In the genomic region with DNA sequence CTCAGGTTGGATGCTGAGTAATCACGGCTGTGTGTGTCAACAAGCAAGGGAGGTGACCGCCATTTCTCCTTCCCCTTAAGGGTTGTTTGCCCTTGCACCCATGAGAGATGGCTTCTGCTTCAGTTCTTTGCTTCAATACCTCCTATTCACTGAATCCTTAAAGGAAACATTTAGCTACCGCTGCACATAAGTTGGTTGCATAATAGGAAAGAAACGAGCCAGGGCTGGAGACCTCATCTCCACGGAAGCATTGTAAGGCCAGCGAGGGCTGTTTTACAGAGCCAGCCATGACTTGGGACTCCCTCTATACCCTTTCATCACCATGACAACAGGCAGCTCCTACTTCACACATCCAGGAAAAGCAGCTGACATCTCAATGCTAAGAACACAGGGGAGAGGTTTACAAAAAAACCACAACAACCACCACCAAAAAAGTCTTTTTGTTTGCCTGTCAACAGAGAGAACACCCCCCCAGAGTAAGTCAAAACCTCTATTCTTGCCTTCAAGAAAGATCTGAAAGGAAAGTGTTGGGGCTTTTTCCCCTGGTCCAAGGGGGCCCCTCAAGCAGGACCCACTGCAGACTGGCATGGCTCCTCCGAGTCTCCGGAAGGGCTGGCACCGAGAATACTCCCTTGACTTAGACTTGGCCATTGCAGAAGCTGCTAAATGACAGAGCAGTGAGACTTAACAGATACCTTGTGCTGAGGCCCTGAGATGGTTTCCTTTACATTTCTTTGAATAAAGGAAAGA, we compare ENCODE assay signal across 8 mouse cellular contexts. TPM values are rescaled to one million over a fixed set of nuclear protein-coding genes. Genes with fewer than 3 reads are reported as not detected.
A peak's percentile ranks its signal among the peaks of the same experiment; 100 is the strongest.
DNase-seq lines count a peak whose midpoint lies in the region; ATAC-seq and TF ChIP-seq lines count a peak whose summit lies in the region.

No protein-coding gene starts in this region.

- H3K36me3 ChIP-seq in heart, embryonic 11.5 days (ENCODE audit: control insufficient read depth, insufficient read depth, low read length): no peaks in the 10 kb centered on the region
- no peaks in the 10 kb centered on the region for H3K36me3 ChIP-seq in heart, postnatal 0 days (replicated peaks; ENCODE audit: control insufficient read depth, insufficient read depth, low read length)
- H3K36me3 ChIP-seq in stomach, embryonic 14.5 days (ENCODE audit: control insufficient read depth, insufficient read depth, low read length): no peaks in the 10 kb centered on the region

- no peaks in the 10 kb centered on the region for H3K27me3 ChIP-seq in heart, embryonic 11.5 days (ENCODE audit: control insufficient read depth, insufficient read depth, low read length)
- no peaks in the 10 kb centered on the region for H3K27me3 ChIP-seq in heart, postnatal 0 days (ENCODE audit: control insufficient read depth, insufficient read depth, low read length)
- H3K27me3 ChIP-seq in stomach, embryonic 14.5 days (ENCODE audit: control insufficient read depth, insufficient read depth, low read length): no peaks in the 10 kb centered on the region

- ATAC-seq in heart, embryonic 11.5 days (replicated peaks; ENCODE audit: insufficient number of reproducible peaks, low FRiP score, low TSS enrichment): no peak
- no peak for ATAC-seq in heart, postnatal 0 days (ENCODE audit: insufficient read depth, low read depth)
- ATAC-seq in stomach, embryonic 14.5 days (ENCODE audit: insufficient number of reproducible peaks, insufficient read depth, low FRiP score, low read depth): no peak
- no peak for ATAC-seq in inflammation-experienced regulatory T-cells, adult 6 months
- ATAC-seq in erythroid progenitor cell, adult 5-6 weeks (replicated peaks; ENCODE audit: low FRiP score, poor library complexity, severe bottlenecking): no peak

- intact Hi-C loops in left cerebral cortex, postnatal 25 days (cut with DNase I): loop anchor here (10.0 kb wide), 1 partner anchor 344 kb away; a partner anchor contains a TSS

- H3K9ac ChIP-seq in heart, embryonic 11.5 days (ENCODE audit: low read depth, low read length): no peak overlapping the region
- H3K9ac ChIP-seq in heart, postnatal 0 days (replicated peaks; ENCODE audit: low read depth, low read length): no peak overlapping the region
- no peak overlapping the region for H3K9ac ChIP-seq in stomach, embryonic 14.5 days (replicated peaks; ENCODE audit: low read depth, low read length)

- no peak for TF ChIP-seq EP300 in heart, postnatal 0 days (IDR thresholded peaks at IDR 0.05; ENCODE audit: low read depth)

- peaks cover 49% of the 10 kb centered on the region for H3K4me1 ChIP-seq in heart, embryonic 11.5 days (ENCODE audit: control insufficient read depth, insufficient read depth, low read length)
- peaks cover 33% of the 10 kb centered on the region for H3K4me1 ChIP-seq in heart, postnatal 0 days (ENCODE audit: control insufficient read depth, insufficient read depth)
- peaks cover 37% of the 10 kb centered on the region for H3K4me1 ChIP-seq in stomach, embryonic 14.5 days (ENCODE audit: control insufficient read depth, insufficient read depth, low read length)

- no peak for TF ChIP-seq CTCF in heart, postnatal 0 days (IDR thresholded peaks at IDR 0.05; ENCODE audit: low read depth)

- no peak for DNase-seq in heart, postnatal 4 days
- DNase-seq in embryo, embryonic 10.5 days (ENCODE audit: low spot score): peak; percentile 88
- no peak for DNase-seq in heart, postnatal 0 days (ENCODE audit: low spot score)
- peak; percentile 79 to 90 for DNase-seq in left cerebral cortex, postnatal 25 days (ENCODE audit: low spot score in 2 of 2)

- 42% methylated on average over 9 of the region's 9 CpGs for WGBS in heart, embryonic 11.5 days (ENCODE audit: insufficient replicate concordance)
- WGBS in heart, postnatal 0 days: 52% methylated on average over 9 of the region's 9 CpGs
- 49% methylated on average over 9 of the region's 9 CpGs for WGBS in stomach, embryonic 14.5 days

- no peak overlapping the region for H3K4me3 ChIP-seq in heart, embryonic 11.5 days (ENCODE audit: low read depth, low read length)
- H3K4me3 ChIP-seq in heart, postnatal 0 days (ENCODE audit: low read depth, low read length): peak overlapping the region; percentile 12; the same call in 1 of the 2 replicates
- H3K4me3 ChIP-seq in stomach, embryonic 14.5 days (ENCODE audit: low read depth, low read length): peak overlapping the region; percentile 36; the same call in 1 of the 2 replicates

- H3K4me2 ChIP-seq in heart, embryonic 11.5 days: no peak overlapping the region
- H3K4me2 ChIP-seq in heart, postnatal 0 days (ENCODE audit: low read depth, low read length): peak overlapping the region; percentile 59
- H3K4me2 ChIP-seq in stomach, embryonic 14.5 days (replicated peaks; ENCODE audit: low read depth, low read length): peak overlapping the region; percentile 41

- H3K9me3 ChIP-seq in heart, embryonic 11.5 days (replicated peaks; ENCODE audit: control insufficient read depth, low read length): no peaks in the 10 kb centered on the region
- H3K9me3 ChIP-seq in heart, postnatal 0 days (replicated peaks; ENCODE audit: control insufficient read depth, low read length): no peaks in the 10 kb centered on the region
- H3K9me3 ChIP-seq in stomach, embryonic 14.5 days (ENCODE audit: control insufficient read depth, low read depth, low read length): no peaks in the 10 kb centered on the region

- peak overlapping the region; percentile 41; the same call in 1 of the 2 replicates for H3K27ac ChIP-seq in heart, embryonic 11.5 days (ENCODE audit: low read depth, low read length)
- H3K27ac ChIP-seq in heart, postnatal 0 days (ENCODE audit: low read depth): peak overlapping the region; percentile 73
- H3K27ac ChIP-seq in stomach, embryonic 14.5 days (ENCODE audit: low read length): peak overlapping the region; percentile 86; the same call in 1 of the 2 replicates

RNA-seq across cellular contexts. Expression of a gene that starts 3.2 kb away (rescaled TPM):
- 18.2 and 21.8 TPM in 2 replicates for polyA plus RNA-seq in heart, embryonic 11.5 days (2014; fragmentation: Nextera tagmentation; extraction: Ambion mirVana)
- total RNA-seq in heart, postnatal 4 days (2021): 100 to 1,000 TPM; 242 to 250 TPM
- 123 and 168 TPM in 2 replicates for total RNA-seq in heart, postnatal 0 days (2014; rRNA removed; ENCODE audit: low replicate concordance)
- polyA plus RNA-seq in heart, postnatal 0 days (2015; fragmentation: Nextera tagmentation; extraction: Ambion mirVana): 97.3 and 99.0 TPM in 2 replicates
- total RNA-seq in left cerebral cortex, postnatal 25 days (2021): 1,000 to 10,000 TPM; 1,388 to 1,439 TPM
- 300 and 320 TPM in 2 replicates for polyA plus RNA-seq in stomach, embryonic 14.5 days (2014; fragmentation: Nextera tagmentation; extraction: Ambion mirVana)
- polyA plus RNA-seq in inflammation-experienced regulatory T-cells, adult 6 months (2017; shearing (Covaris generic)): not detected
- not detected in 2 replicates for total RNA-seq in erythroid progenitor cell, adult 5-6 weeks (2015; ENCODE audit: low replicate concordance)
- not detected in 2 replicates for total RNA-seq in erythroid progenitor cell, adult 5-6 weeks (2017; ENCODE audit: low replicate concordance)

RNA-seq across cellular contexts. Expression of a gene that starts 32.9 kb away (rescaled TPM):
- polyA plus RNA-seq in heart, embryonic 11.5 days (2014; fragmentation: Nextera tagmentation; extraction: Ambion mirVana): not detected in 2 replicates
- not detected for total RNA-seq in heart, postnatal 4 days (2021)
- total RNA-seq in heart, postnatal 0 days (2014; rRNA removed; ENCODE audit: low replicate concordance): not detected in 2 replicates
- polyA plus RNA-seq in heart, postnatal 0 days (2015; fragmentation: Nextera tagmentation; extraction: Ambion mirVana): not detected in 2 replicates
- not detected for total RNA-seq in left cerebral cortex, postnatal 25 days (2021)
- 1.3 TPM in 1 of 2 replicates, not detected in the other for polyA plus RNA-seq in stomach, embryonic 14.5 days (2014; fragmentation: Nextera tagmentation; extraction: Ambion mirVana)
- not detected for polyA plus RNA-seq in inflammation-experienced regulatory T-cells, adult 6 months (2017; shearing (Covaris generic))
- not detected in 2 replicates for total RNA-seq in erythroid progenitor cell, adult 5-6 weeks (2015; ENCODE audit: low replicate concordance)
- total RNA-seq in erythroid progenitor cell, adult 5-6 weeks (2017; ENCODE audit: low replicate concordance): not detected in 2 replicates

Comparison
In these comparisons a context has a peak if more than half of its experiments do, and no peak if none do; other contexts are left out.
1. DNase-seq: peak in embryo, embryonic 10.5 days (single experiment) and left cerebral cortex, postnatal 25 days (2 of 2); none in heart, postnatal 4 days (single experiment) and heart, postnatal 0 days (single experiment).
2. RNA of a gene that starts 3.2 kb away (total RNA-seq): 1,388 to 1,439 TPM in left cerebral cortex, postnatal 25 days, 242 to 250 TPM in heart, postnatal 4 days and 123 to 168 TPM in heart, postnatal 0 days; not detected in erythroid progenitor cell, adult 5-6 weeks; every median in the first group is over 100 times any median in the second.
3. Peak in every context shown above with its lines, with median percentiles within 50 percentile points of each other: H3K27ac ChIP-seq.